Mouse (Mus musculus) brain, embryonic 14.5 days (tissue): ENCODE measurements at regions not wholly inside any gene's neighbourhood (a gene's known extent, or its start where the extent isn't known, plus 50 kb on each side); places are given as distances from the start of the nearest gene placed in this dataset.

ENCODE experiments used
- CTCF ChIP-seq: fragments of 200-500 bp; IDR thresholded peaks from 2 replicates; pipeline ENCODE4 v1.5.1; 2012; ENCODE audit warnings: inconsistent platforms, mild to moderate bottlenecking, moderate library complexity, borderline replicate concordance; ENCODE audit not compliant: insufficient read depth, insufficient read length; ENCODE audit errors: extremely low read depth
- POLR2A ChIP-seq: fragments of 200-500 bp; IDR thresholded peaks from 2 replicates; pipeline ENCODE4 v1.6.1; 2012; ENCODE audit warnings: mild to moderate bottlenecking, inconsistent platforms, borderline replicate concordance; ENCODE audit not compliant: poor library complexity, insufficient read depth, insufficient read length, severe bottlenecking; ENCODE audit errors: extremely low read depth

DNA sequence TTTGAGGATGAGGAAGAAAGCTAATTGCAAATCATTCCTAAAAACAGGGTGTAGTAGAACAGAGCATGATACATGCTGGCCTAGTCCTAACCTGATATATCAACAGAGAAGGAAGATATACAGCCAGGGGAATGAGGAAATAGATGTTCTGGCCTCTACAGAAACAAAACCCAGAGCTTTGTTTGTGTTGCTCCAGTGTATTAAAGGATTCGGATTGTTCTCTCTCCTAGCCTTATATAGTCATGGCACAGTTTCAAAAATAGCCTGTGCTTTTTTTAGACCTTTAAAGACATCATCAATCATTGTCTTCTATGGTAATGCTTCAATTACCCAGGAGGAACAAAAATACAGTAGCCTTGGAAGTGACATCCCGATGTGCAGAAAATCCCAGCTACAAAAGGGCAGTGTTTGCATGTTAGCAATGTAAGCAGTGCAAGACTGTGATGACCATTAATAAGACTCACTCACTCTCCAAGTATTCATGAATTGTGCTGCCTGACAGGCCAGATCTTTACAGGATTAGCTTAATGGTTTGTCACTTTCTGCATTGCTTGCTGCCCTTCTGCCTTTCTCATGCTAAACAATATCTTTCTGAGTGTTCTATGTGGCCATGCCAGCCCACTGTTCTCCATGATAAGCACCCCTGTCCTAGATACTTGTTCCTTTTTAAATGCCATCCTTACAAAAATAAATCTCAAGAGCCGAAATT, 1281.9 kb upstream of the Cited2 start:
- TF ChIP-seq CTCF = no peak
- no peak for TF ChIP-seq POLR2A
